Mouse (Mus musculus) duodenum, adult 2 months (tissue): ENCODE data around the gene 9130204L05Rik. TPM values are rescaled to one million over a fixed set of nuclear protein-coding genes. Genes with fewer than 3 reads are reported as not detected.

ENCODE experiments used
- polyA plus RNA-seq: library from polyadenylated mRNA; depleted of rRNA; stranded (reverse); fragments of >200 nt; gene quantifications from 2 replicates; pipeline ENCODE4 v1.2.3, GENCODE M21; 2012; ENCODE audit warnings: low replicate concordance; rRNA removed

The 9130204L05Rik gene
- not detected in 2 replicates for polyA plus RNA-seq

DNA sequence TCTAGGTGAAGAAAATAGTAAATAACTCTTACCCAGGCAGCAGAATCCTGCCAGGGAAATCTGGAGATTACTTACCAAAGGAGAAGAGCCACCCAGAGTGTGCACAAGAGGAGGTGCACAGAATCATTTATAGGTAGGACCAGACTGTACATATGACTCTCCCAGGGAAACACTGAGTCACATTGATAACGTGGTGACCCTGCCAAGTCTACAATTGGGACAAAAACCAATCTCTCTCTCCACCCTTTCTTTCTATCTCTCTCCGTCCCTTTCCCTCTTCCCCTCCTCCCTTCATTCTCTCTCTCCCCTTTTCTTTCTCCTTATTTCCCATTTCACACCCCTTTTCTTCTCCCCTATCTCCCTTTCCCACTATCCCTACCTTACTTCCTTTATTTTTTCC lies at the start of gene 9130204L05Rik:
Gene 9130204L05Rik (minus strand): TSS at position 101 of the 400 bp plus-strand sequence.

